Mouse (Mus musculus): ENCODE measurements at regions not wholly inside any gene's neighbourhood (a gene's known extent, or its start where the extent isn't known, plus 50 kb on each side); places are given as distances from the start of the nearest gene placed in this dataset.

DNA sequence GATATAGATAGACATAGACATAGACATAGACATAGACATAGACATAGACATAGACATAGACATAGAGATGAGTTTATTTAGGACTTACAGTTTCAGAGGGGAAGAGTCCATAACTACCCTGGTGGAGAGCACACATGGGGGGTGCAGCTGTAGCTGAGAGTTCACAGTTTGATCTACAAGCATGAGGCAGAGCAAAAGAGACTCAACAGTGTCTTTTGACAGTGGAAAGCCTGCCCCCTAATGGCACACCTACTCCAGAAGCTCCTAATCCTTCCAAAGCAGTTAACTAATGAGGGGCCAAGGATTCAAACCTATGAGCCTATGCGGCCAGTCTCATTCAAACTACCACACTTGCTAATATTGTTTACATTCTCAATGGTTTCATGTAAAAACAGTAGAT lies 487.2 kb upstream of the Pkn2 start:
- TF ChIP-seq CTCF (IDR thresholded peaks at IDR 0.05; ENCODE audit: low read depth, low read length) (no peak), POLR2A (IDR thresholded peaks at IDR 0.05; ENCODE audit: extremely low read depth, insufficient read depth, low read length) (no peak)

All from liver, adult 2 months (tissue).